Mouse (Mus musculus) heart, adult 2 months (tissue): ENCODE measurements around the gene Cltb.

Experiments
- CTCF ChIP-seq: fragments of 200-600 bp; IDR thresholded peaks from 2 replicates; pipeline ENCODE4 v1.8.1; 2022; ENCODE audit warnings: antibody characterized with exemption, mild to moderate bottlenecking, moderate library complexity
- EP300 ChIP-seq: fragments of 200-500 bp; IDR thresholded peaks from 2 replicates; pipeline ENCODE4 v1.6.1; 2011; ENCODE audit warnings: low read depth, low read length, control low read depth; ENCODE audit not compliant: insufficient read depth
- POLR2A ChIP-seq: fragments of 200-500 bp; IDR thresholded peaks from 2 replicates; pipeline ENCODE4 v1.6.1; 2011; ENCODE audit warnings: mild to moderate bottlenecking, low read depth, low read length, control low read depth; ENCODE audit not compliant: insufficient read depth

GRCm38 (mm10) chr13:54564232-54565200 lies 46.6 kb downstream of the Cltb start:
- TF ChIP-seq POLR2A: no peak
- TF ChIP-seq CTCF: no peak
- no peak for TF ChIP-seq EP300
